Comparison of ENCODE assay signal across 30 mouse cellular contexts in the genomic region with DNA sequence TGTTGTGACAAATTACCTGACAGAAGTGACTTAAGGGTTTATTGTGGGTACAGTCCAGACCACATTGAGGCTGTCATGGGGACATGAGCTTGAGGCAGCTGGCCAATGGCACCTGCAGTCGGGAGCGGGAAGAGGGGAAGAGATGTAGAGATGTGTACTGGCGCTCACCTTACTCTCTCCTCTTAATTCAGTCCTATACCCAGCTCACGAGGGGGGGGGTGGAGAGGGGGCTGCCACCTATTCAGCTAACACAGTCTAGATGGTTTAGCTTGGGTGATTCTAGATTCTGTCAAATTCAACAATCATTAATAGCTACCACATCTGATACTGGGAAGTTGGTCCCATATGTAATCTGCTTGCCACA. TPM values are rescaled to one million over a fixed set of nuclear protein-coding genes. Genes with fewer than 3 reads are reported as not detected.
"Had no signal": no experiment of that assay in that cellular context is flagged by ENCODE, and none has a peak within 500 bp of the region (broad histone marks: within the 10 kb centered on the region; RNA-seq: fewer than 3 reads in every experiment).

No protein-coding gene starts in this region.

- H3K27ac ChIP-seq: heart, adult 2 months; heart, embryonic 10.5 days; hindbrain, embryonic 10.5 days; hindbrain, embryonic 12.5 days; hindbrain, embryonic 14.5 days; intestine, embryonic 15.5 days; layer of hippocampus, adult 2 months; left cerebral cortex, adult 2 months; limb, embryonic 10.5 days; limb, embryonic 12.5 days; liver, embryonic 13.5 days; liver, embryonic 15.5 days had no signal

- H3K27me3 ChIP-seq: heart, embryonic 12.5 days; hindbrain, embryonic 12.5 days; intestine, embryonic 15.5 days; limb, embryonic 12.5 days; liver, embryonic 13.5 days; liver, embryonic 15.5 days had no signal

- H3K9me3 ChIP-seq: heart, embryonic 10.5 days; heart, embryonic 12.5 days; intestine, embryonic 15.5 days; limb, embryonic 10.5 days; liver, embryonic 13.5 days; liver, embryonic 15.5 days had no signal

- H3K9ac ChIP-seq: heart, embryonic 12.5 days; hindbrain, embryonic 12.5 days; hindbrain, embryonic 14.5 days; intestine, embryonic 15.5 days; limb, embryonic 12.5 days; liver, embryonic 13.5 days; liver, embryonic 15.5 days; liver, postnatal 0 days had no signal

- H3K4me3 ChIP-seq: heart, adult 2 months; heart, embryonic 10.5 days; heart, embryonic 12.5 days; hindbrain, embryonic 10.5 days; hindbrain, embryonic 12.5 days; intestine, embryonic 15.5 days; layer of hippocampus, adult 2 months; left cerebral cortex, adult 2 months; limb, embryonic 10.5 days; limb, embryonic 12.5 days; liver, embryonic 13.5 days; liver, embryonic 15.5 days had no signal

- ATAC-seq: hindbrain, embryonic 16.5 days; inflammation-experienced regulatory T-cells, adult 6 months; intestine, embryonic 15.5 days; intestine, postnatal 0 days; liver, postnatal 0 days had no signal

- H3K4me1 ChIP-seq: heart, embryonic 10.5 days; heart, embryonic 12.5 days; hindbrain, embryonic 10.5 days; hindbrain, embryonic 12.5 days; intestine, embryonic 15.5 days; liver, embryonic 13.5 days; liver, embryonic 15.5 days had no signal

- DNase-seq: gastrocnemius, postnatal 14 days; gastrocnemius, postnatal 36 days; heart, adult 11 months; heart, adult 2 months; heart, postnatal 10 days; heart, postnatal 4 days; kidney, postnatal 14 days; liver; liver, embryonic 13.5 days; liver, postnatal 0 days had no signal

- H3K36me3 ChIP-seq: heart, embryonic 10.5 days; heart, embryonic 12.5 days; hindbrain, embryonic 10.5 days; hindbrain, embryonic 12.5 days; intestine, embryonic 15.5 days; limb, embryonic 10.5 days; limb, embryonic 12.5 days; liver, embryonic 13.5 days; liver, embryonic 15.5 days had no signal

- H3K4me2 ChIP-seq: heart, embryonic 12.5 days; hindbrain, embryonic 12.5 days; hindbrain, embryonic 14.5 days; intestine, embryonic 15.5 days; limb, embryonic 12.5 days; liver, embryonic 11.5 days; liver, embryonic 13.5 days; liver, embryonic 15.5 days had no signal

RNA-seq across cellular contexts. Expression of a gene that starts 28.1 kb away (rescaled TPM):
- total RNA-seq: gastrocnemius, adult 18-20 months; gastrocnemius, adult 8-10 months; gastrocnemius, postnatal 14 days; gastrocnemius, postnatal 36 days; heart, adult 2 months; heart, postnatal 10 days; layer of hippocampus, adult 2 months; layer of hippocampus, postnatal 25 days; left cerebral cortex, adult 2 months; left cerebral cortex, postnatal 36 days had no signal
- polyA plus RNA-seq: heart, embryonic 10.5 days; heart, embryonic 12.5 days; heart, embryonic 14.5 days; hindbrain, embryonic 10.5 days; inflammation-experienced regulatory T-cells, adult 6 months; limb, embryonic 10.5 days; limb, embryonic 12.5 days had no signal
